Mouse (Mus musculus): ENCODE results near the gene Trmt44.

The Trmt44 gene

DNA sequence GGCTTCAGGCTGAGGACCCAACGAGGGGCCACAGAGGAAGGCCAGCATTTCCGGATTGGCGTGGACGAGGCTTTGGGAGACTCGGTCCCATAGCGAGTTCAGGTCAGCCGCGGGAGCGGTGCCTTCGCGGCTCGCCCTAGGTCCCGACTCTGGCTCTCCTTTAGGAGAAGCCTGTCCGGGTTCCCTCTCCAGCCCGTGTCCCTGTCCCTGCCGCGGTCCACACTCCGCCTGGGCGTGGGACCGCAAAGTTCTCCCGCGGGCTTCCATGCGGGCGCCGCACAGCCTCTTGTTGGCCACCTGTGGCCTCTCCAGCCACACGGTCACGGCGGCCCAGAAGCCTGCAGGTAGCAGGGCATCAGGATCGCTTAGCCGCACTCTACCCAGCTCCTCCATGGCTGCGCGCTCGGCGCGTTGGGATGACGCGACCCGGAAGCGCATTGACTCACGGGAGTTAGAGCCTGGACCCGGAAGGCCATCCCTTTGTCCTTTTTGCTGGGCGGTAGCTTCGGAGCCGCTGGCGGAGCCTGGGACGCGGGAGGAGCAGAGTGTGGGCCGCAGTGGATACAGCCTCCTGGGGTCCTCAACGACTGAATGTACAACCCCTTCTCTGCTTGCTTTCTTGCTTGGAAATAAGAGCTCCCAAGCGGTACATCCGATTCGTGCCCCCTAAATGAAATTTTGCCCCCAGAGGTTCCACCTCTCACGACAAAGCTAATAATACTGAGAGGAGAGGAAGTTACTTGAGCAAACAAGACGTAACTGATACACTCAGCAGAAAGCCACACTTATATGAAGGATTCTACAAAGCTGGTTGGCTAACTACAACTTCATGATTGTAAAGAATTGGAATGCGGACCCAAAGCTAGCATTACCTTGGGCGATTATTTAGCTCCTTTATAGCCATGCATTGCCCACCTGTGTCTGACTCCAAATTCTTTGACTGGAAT, at the start of gene Trmt44:
Trmt44 (minus strand) TSS at position 418 of the 947 bp plus-strand sequence.
- CTCF ChIA-PET, result interaction anchor here (0.7 kb wide), 1 partner anchor 9 kb away, joined by 3 read pairs; no protein-coding TSS in a partner anchor

- CTCF ChIA-PET, result no interaction called here
Measured at GRCm38 (mm10) chr5:35623831-35624230, 49.0 kb upstream of the Trmt44 start.

DNA sequence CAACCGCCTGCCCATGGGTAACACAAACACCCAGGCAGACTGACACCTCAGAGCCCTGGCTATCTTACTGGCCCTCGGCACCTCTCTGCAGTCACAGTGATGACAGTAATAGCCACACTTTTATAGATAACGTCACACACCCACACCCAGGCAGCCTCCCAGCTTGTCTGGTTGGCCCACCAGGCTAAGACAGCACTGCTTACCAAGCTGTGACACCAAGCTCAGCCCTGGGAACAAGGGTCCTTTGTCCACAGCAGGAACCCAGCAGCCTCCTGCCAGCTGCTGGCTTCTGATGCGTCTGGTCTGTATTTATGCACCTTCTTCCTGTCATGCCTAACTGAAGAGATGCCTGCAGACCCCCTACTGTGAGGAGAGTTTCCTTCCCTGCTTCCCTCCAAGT, 46.2 kb upstream of the Trmt44 start:
- CTCF ChIA-PET, result no interaction called here

- CTCF ChIA-PET, result interaction anchor here (0.7 kb wide), 1 partner anchor 273 kb away, joined by 7 read pairs; no protein-coding TSS in a partner anchor
Measured at GRCm38 (mm10) chr5:35616943-35617342, 42.1 kb upstream of the Trmt44 start.

DNA sequence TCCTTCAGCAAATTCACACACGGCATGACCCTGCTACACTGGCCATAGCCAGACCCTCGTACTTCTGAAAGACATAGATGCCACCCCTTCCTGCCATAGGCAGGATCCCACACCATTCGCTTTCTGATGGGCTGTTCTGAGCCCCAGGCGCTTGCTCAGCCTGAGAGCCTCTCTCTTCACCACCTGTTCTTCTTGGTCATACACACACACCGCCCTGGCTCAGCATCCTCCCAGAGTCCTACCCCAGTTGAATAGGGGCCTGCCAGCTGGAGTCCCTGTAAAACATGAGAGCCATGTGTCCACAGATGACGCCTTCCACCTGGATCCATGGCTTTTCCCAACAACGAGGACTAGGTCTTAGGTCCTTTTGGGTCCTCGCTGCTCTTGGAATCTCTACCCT, 37.9 kb upstream of the Trmt44 start:
- CTCF ChIA-PET, result no interaction called here

DNA sequence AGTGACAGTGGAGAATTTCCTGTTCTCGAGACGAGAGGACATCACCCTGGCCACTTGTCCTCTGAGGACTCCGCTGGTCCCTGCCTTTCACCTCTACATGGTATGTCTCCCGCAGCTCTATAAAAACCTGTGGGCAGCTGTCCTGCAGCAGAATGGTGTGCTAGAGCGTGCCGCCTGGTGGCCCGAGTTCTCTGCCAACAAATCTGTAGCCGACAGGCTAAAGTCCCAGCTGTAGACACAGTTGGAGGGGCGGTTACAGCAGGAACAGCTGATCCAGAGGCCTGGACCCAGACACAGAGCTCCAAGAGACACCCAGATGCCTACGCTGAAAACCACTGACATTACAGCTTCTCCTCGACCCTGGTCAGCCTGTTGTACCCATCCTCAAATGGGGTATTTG, 37.0 kb upstream of the Trmt44 start:
- CTCF ChIA-PET, result no interaction called here

DNA sequence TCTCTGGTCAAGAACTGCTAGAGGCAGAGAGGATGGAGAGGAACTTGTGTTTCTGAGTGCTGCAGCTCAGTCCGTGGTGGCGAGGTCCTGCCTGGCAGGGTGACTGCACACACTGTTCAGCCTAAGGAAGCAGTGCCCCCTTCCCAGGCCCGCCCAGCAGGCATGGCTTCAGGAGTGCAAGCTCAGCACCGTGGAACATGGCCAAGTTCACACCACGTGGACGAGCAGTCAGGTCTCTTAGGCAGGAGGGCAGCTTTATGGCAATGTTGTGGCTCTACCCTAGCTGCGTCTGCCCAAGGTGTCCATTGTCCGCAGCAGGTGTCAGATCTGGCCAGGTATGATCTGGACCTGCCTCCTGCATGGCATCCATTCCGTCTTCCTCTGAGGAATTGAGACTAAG, 36.3 kb upstream of the Trmt44 start:
- CTCF ChIA-PET, result no interaction called here

- CTCF ChIA-PET, result no interaction called here
Measured at GRCm38 (mm10) chr5:35610381-35610780, 35.5 kb upstream of the Trmt44 start.

- CTCF ChIA-PET, result no interaction called here
Measured at GRCm38 (mm10) chr5:35609971-35610370, 35.1 kb upstream of the Trmt44 start.

- CTCF ChIA-PET, result no interaction called here
Measured at GRCm38 (mm10) chr5:35609381-35609780, 34.5 kb upstream of the Trmt44 start.

GRCm38 (mm10) chr5:35608559-35608958, 33.7 kb upstream of the Trmt44 start:
- CTCF ChIA-PET, result no interaction called here

- CTCF ChIA-PET, result interaction anchor here (0.6 kb wide), 1 partner anchor 17 kb away, joined by 3 read pairs; no protein-coding TSS in a partner anchor
Measured at GRCm38 (mm10) chr5:35607784-35608183, 32.9 kb upstream of the Trmt44 start.

GRCm38 (mm10) chr5:35606800-35607199, 31.9 kb upstream of the Trmt44 start:
- CTCF ChIA-PET, result interaction anchor here (0.7 kb wide), 1 partner anchor 1928 kb away, joined by 14 read pairs; no protein-coding TSS in a partner anchor

DNA sequence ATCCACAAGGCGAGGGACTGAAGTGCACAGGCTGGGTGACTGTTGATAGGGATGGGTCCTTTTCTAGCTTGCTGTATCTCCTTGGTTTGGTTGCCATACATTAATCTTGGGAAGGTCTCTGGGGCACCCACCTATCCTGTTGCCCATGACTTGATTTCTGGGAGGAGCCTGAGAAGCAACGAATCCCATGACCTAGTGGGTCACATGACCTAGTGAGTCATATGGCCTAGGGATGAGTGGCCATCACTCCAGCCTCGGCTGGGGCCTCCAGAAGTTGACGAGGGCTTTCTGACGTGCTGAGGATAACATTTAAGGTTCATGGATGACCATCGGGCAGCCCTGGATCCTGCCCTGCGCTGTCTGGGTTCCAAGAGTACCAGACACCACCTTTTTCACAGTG, 30.5 kb upstream of the Trmt44 start:
- CTCF ChIA-PET, result no interaction called here

- CTCF ChIA-PET, result no interaction called here
Measured at GRCm38 (mm10) chr5:35601526-35601925, 26.7 kb upstream of the Trmt44 start.

DNA sequence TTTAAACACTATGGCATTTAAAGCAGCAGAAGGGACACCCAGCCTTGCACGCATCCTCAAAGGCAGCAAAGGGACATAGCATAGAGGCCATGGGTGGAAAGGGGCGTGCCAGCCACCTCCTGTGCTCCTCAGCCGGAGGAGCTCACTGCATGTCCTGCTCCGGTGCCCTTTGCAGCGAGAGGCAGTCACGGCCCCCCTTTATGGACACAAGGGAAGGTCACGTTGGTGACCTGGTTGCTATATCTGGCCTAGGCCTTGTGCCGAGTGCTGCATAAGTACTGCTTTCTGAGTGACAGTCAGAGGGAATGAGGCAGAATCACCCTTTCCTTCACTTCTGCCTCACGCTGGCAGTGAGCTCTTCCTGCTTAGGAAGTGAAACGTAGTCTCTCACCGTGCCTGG, 25.4 kb upstream of the Trmt44 start:
- CTCF ChIA-PET, result no interaction called here

DNA sequence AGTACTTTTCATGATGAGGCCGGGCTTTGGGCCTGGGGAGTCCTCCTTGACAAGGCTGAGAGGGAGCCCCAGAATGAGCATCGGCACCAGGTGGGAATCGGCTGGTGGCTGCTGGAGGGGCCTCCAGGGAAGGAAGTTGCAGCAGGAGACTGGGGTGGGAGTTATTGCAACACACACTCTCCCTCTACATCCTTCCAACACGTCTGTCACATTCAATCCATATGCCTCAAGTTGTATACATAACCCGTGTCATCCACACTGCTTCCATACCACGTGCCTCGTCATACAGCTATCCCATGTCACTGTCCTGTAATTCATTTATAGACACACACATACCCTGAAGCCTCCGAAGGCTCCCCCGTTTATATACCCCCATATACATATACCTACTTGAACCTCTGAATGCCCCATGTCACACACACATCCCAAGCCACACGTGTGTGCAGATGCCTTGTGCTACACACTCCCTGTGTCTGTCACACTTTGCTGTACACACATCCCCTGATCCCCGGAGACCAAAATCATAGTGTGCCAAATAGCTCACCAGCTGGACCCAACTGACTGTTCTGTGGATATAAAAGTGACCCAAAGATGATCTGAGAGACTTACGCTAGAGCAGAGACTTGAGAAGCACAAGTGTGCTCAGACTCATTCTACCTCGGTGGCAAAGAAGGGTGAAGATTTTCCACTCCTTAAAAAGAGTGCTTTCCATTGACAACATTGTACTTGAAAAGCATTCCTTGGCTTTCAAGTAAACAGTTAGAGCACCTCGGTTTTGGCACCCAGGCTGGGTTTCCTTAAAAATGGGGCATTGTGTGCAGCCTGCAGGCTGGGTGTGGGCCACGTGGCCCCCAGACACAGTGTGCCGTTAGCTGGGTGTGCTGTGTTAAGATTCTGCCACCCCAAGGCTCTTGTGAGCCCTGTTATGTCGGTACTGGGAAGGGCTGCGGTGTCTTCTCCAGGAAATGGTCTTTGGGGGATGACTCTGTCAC, 21.6 kb upstream of the Trmt44 start:
- CTCF ChIA-PET, result no interaction called here

DNA sequence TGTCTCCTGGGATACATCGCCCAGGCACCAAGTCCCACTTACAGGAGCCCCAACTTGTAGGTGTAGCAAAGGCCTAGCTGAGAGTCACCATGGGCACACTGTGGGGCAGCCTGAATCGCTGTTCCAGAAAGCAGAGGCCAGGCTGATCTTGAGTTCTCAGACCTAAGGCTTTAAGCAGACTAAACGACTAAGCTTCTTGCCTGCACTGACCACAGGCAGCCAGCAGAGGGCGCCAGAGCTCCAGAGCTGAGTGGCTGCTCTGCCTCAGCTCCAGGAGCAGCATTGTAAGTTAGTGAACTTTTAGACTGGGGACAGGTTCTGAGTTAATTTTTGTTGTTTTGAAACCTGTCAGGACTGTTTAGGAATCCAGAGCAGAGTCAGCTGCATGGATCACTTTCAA, 20.8 kb upstream of the Trmt44 start:
- CTCF ChIA-PET, result interaction anchor here (0.6 kb wide), 1 partner anchor 859 kb away, joined by 12 read pairs; no protein-coding TSS in a partner anchor

DNA sequence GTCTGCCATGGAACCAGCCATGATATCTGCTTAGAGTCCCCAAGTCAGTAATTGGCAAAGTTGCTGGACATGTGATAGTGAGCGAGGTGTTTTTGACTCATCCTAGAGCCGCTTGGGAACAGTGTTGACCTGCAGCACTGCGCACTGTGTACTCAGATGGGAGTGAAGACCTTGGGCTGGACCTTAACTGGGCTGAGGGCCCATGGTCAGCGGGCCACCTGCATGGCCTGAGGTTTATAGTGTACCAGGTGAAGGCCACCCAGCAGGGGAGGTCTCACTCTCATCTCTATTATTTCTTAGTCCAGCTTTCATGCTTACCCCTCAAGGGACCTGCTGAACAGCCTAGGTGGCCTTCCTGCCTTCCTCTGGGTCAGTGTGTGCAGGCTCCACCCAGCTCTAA, 19.9 kb upstream of the Trmt44 start:
- CTCF ChIA-PET, result no interaction called here

DNA sequence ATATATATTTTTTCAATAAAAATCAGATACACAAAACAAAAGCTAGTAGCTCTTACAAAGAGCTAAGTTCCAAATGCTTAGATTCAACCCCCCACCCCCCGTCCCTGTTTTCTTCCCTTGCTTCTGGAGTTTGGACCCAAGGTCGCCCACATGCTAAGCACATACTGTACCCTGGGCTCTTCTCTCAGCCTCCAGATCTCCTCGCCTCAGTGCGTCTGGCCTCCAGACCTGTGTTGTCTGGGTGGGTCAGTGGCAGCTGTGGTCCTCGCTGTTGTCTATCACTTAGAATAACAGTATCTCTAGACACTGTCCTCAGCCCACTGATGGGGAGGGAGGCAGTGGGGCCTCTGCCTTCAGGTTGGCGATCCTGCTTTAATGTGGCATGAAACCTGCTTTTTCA, 18.4 kb upstream of the Trmt44 start:
- CTCF ChIA-PET, result no interaction called here

DNA sequence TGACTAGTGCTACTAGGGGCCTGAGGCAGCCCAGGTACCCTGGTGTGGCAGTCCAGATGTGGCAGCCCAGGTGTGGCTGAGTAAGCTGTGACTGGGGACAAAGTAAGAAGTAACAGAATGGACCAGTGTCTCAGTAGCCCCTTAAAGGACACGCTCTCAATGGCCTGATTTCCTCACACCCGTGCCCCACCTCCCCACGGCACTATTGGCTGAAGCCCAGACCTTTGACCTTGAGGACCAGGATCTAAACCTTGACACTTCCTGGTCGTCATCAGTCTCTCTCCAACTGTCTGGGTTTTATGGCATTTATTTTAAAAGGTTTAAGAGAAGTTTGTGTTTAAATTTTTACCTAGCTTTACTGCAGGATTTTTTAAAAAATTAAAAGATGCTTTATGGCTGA, 18.0 kb upstream of the Trmt44 start:
- CTCF ChIA-PET, result no interaction called here

GRCm38 (mm10) chr5:35592081-35592736, 17.3 kb upstream of the Trmt44 start:
- CTCF ChIA-PET, result no interaction called here

Measured in spleen, embryonic (tissue).